Comparison of ENCODE assay signal across 16 mouse cellular contexts in the genomic region with DNA sequence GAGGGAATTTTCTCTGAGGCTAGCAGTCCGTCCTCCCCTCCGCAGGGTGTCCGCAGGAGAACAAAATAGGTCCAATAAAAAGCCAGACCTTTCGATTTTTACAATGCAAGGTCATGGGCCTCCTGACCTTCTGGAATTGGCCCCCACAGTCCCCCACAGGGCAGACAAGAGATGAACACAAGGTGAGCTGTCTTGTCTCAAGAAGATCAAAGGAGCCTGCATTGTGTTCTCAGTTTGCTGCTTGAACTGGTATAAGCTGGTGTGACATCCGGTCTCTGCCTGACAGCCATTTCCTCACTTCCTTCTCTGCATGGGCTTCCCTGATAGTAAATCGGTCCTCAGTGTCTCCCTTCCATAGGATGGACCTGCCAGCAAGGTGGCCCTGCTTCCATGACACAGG.
DNase-seq lines count a peak whose midpoint lies in the region; ATAC-seq lines count a peak whose summit lies in the region.
"Had no signal": no experiment of that assay in that cellular context is flagged by ENCODE, and none has a peak within 500 bp of the region (broad histone marks: within the 10 kb centered on the region; RNA-seq: fewer than 3 reads in every experiment).

No protein-coding gene starts in this region.

- ATAC-seq in inflammation-experienced regulatory T-cells, adult 6 months: no peak
- ATAC-seq: liver, embryonic 12.5 days had no signal

- H3K36me3 ChIP-seq in heart, embryonic 10.5 days: no peaks in the 10 kb centered on the region
- H3K36me3 ChIP-seq: heart, embryonic 13.5 days; liver, embryonic 12.5 days had no signal

- peaks cover 13% of the 10 kb centered on the region; the same call in 1 of the 2 replicates for H3K27me3 ChIP-seq in heart, embryonic 10.5 days (ENCODE audit: insufficient read depth, poor library complexity, severe bottlenecking)

- peak overlapping the region; percentile 59; the same call in 1 of the 2 replicates for H3K27ac ChIP-seq in heart, embryonic 10.5 days
- H3K27ac ChIP-seq: heart, embryonic 13.5 days; liver, embryonic 12.5 days had no signal

- H3K9me3 ChIP-seq in heart, embryonic 10.5 days: no peaks in the 10 kb centered on the region
- H3K9me3 ChIP-seq: heart, embryonic 13.5 days; liver, embryonic 12.5 days had no signal

- peaks cover 59% of the 10 kb centered on the region for H3K4me1 ChIP-seq in heart, embryonic 10.5 days

- 60% methylated on average over 6 of the region's 6 CpGs for WGBS in heart, embryonic 10.5 days

- no peak overlapping the region for H3K4me3 ChIP-seq in heart, embryonic 10.5 days
- H3K4me3 ChIP-seq: heart, embryonic 13.5 days; liver, embryonic 12.5 days; myocyte had no signal

- DNase-seq in heart, embryonic 10.5 days (ENCODE audit: low spot score): no peak
- no peak for DNase-seq in heart, adult 8-10 months (ENCODE audit: low spot score)
- DNase-seq in CD4-positive helper T cell, adult 2 months (ENCODE audit: low read depth, low spot score): peak; percentile 59
- peak; percentile 78 for DNase-seq in R1 (ENCODE audit: low read depth, low spot score)
- DNase-seq in mesoderm, embryonic 11.5 days (ENCODE audit: low read depth, low spot score): peak; percentile 25
- no peak for DNase-seq in adrenal gland, adult 18-20 months (ENCODE audit: low spot score in 2 of 2)
- DNase-seq in cerebellum, adult 11-12 months: no peak
- DNase-seq: B cell, adult 2 months; gastrocnemius, postnatal 25 days; heart, postnatal 4 days; kidney, postnatal 10 days; layer of hippocampus, adult 9-11 months had no signal

Comparison
In these comparisons a context has a peak if more than half of its experiments do, and no peak if none do; other contexts are left out.
1. DNase-seq: peak in CD4-positive helper T cell, adult 2 months (single experiment), R1 (single experiment) and mesoderm, embryonic 11.5 days (single experiment); none in heart, embryonic 10.5 days (single experiment), heart, adult 8-10 months (single experiment), adrenal gland, adult 18-20 months (0 of 2) and cerebellum, adult 11-12 months (single experiment).